Mouse (Mus musculus): Measurements from ENCODE around the gene Itga7. TPM values are rescaled to one million over a fixed set of nuclear protein-coding genes. Genes with fewer than 3 reads are reported as not detected.

Gene Itga7
- polyA plus RNA-seq, 1 experiment from 2014 or later = 7.2 TPM

GRCm38 (mm10) chr10:128990994-128991393, 57.4 kb downstream of the Itga7 start:
- H3K9me3 ChIP-seq (ENCODE audit: control insufficient read depth, low read length) = no peaks in the 10 kb centered on the region
- H3K27ac ChIP-seq = no peak overlapping the region
- no peak overlapping the region for H3K9ac ChIP-seq
- no peaks in the 10 kb centered on the region for H3K27me3 ChIP-seq (ENCODE audit: control insufficient read depth, insufficient read depth, low read length)
- H3K36me3 ChIP-seq (replicated peaks; ENCODE audit: control insufficient read depth, insufficient read depth) = no peaks in the 10 kb centered on the region
- DNase-seq (ENCODE audit: low spot score) (no peak), ATAC-seq (ENCODE audit: low FRiP score) (no peak)
- H3K4me1 ChIP-seq (replicated peaks; ENCODE audit: control insufficient read depth, insufficient read depth, low read length) = no peaks in the 10 kb centered on the region
- no peak overlapping the region for H3K4me3 ChIP-seq (replicated peaks; ENCODE audit: low read length)
- H3K4me2 ChIP-seq (replicated peaks) = no peak overlapping the region

GRCm38 (mm10) chr10:128995796-128996195, 62.2 kb downstream of the Itga7 start:
- 93% methylated on average over 1 of the region's 1 CpGs for WGBS
- no peaks in the 10 kb centered on the region for H3K36me3 ChIP-seq (replicated peaks; ENCODE audit: control insufficient read depth, insufficient read depth)
- no peak overlapping the region for H3K9ac ChIP-seq
- no peak for ATAC-seq (ENCODE audit: low FRiP score)
- no peaks in the 10 kb centered on the region for H3K9me3 ChIP-seq (ENCODE audit: control insufficient read depth, low read length)
- H3K4me2 ChIP-seq (replicated peaks) = no peak overlapping the region
- no peak for DNase-seq (ENCODE audit: low spot score)
- no peak overlapping the region for H3K4me3 ChIP-seq (replicated peaks; ENCODE audit: low read length)
- no peaks in the 10 kb centered on the region for H3K4me1 ChIP-seq (replicated peaks; ENCODE audit: control insufficient read depth, insufficient read depth, low read length)
- no peaks in the 10 kb centered on the region for H3K27me3 ChIP-seq (ENCODE audit: control insufficient read depth, insufficient read depth, low read length)
- no peak overlapping the region for H3K27ac ChIP-seq

GRCm38 (mm10) chr10:128996523-128997040, 63.0 kb downstream of the Itga7 start:
- Histone ChIP-seq H3K27ac (no peak overlapping the region), H3K9me3 (ENCODE audit: control insufficient read depth, low read length) (no peaks in the 10 kb centered on the region), H3K36me3 (replicated peaks; ENCODE audit: control insufficient read depth, insufficient read depth) (no peaks in the 10 kb centered on the region), H3K4me2 (replicated peaks) (no peak overlapping the region), H3K4me1 (replicated peaks; ENCODE audit: control insufficient read depth, insufficient read depth, low read length) (no peaks in the 10 kb centered on the region), H3K9ac (no peak overlapping the region), H3K27me3 (ENCODE audit: control insufficient read depth, insufficient read depth, low read length) (no peaks in the 10 kb centered on the region), H3K4me3 (replicated peaks; ENCODE audit: low read length) (no peak overlapping the region)
- no peak for ATAC-seq (ENCODE audit: low FRiP score)
- 78% methylated on average over 4 of the region's 4 CpGs for WGBS
- DNase-seq (ENCODE audit: low spot score) = no peak

GRCm38 (mm10) chr10:129004032-129004920, 70.7 kb downstream of the Itga7 start:
- Histone ChIP-seq H3K36me3 (replicated peaks; ENCODE audit: control insufficient read depth, insufficient read depth) (no peaks in the 10 kb centered on the region), H3K9ac (no peak overlapping the region), H3K27ac (no peak overlapping the region), H3K4me2 (replicated peaks) (no peak overlapping the region), H3K4me1 (replicated peaks; ENCODE audit: control insufficient read depth, insufficient read depth, low read length) (no peaks in the 10 kb centered on the region), H3K27me3 (ENCODE audit: control insufficient read depth, insufficient read depth, low read length) (no peaks in the 10 kb centered on the region), H3K4me3 (replicated peaks; ENCODE audit: low read length) (no peak overlapping the region), H3K9me3 (ENCODE audit: control insufficient read depth, low read length) (no peaks in the 10 kb centered on the region)
- ATAC-seq (ENCODE audit: low FRiP score) = no peak
- DNase-seq (ENCODE audit: low spot score) = no peak
- WGBS = 86% methylated on average over 14 of the region's 14 CpGs

Other genes with a start within 250 kb of the Itga7 start
- gene Rab5b, start 237.6 kb upstream of the Itga7 start, polyA plus RNA-seq (2014; fragmentation: Nextera tagmentation; extraction: Ambion mirVana) = 95.6 and 109 TPM in 2 replicates
- 0.79 and 0.85 TPM in 2 replicates for gene Pmel, start 229.6 kb upstream of the Itga7 start, polyA plus RNA-seq (2014; fragmentation: Nextera tagmentation; extraction: Ambion mirVana)
- gene Cdk2, start 228.8 kb upstream of the Itga7 start, polyA plus RNA-seq (2014; fragmentation: Nextera tagmentation; extraction: Ambion mirVana) = 17.1 and 21.0 TPM in 2 replicates
- 6.9 and 7.7 TPM in 2 replicates for gene Dgka, start 189.0 kb upstream of the Itga7 start, polyA plus RNA-seq (2014; fragmentation: Nextera tagmentation; extraction: Ambion mirVana)
- 38.6 and 42.0 TPM in 2 replicates for gene Pym1, start 185.9 kb upstream of the Itga7 start, polyA plus RNA-seq (2014; fragmentation: Nextera tagmentation; extraction: Ambion mirVana)
- gene Mmp19, start 142.9 kb upstream of the Itga7 start, polyA plus RNA-seq (2014; fragmentation: Nextera tagmentation; extraction: Ambion mirVana) = 0.65 and 0.80 TPM in 2 replicates
- gene Dnajc14, start 129.8 kb upstream of the Itga7 start, polyA plus RNA-seq (2014; fragmentation: Nextera tagmentation; extraction: Ambion mirVana) = 34.6 and 35.1 TPM in 2 replicates
- gene Tmem198b, start 129.4 kb upstream of the Itga7 start, polyA plus RNA-seq (2014; fragmentation: Nextera tagmentation; extraction: Ambion mirVana) = 13.3 and 14.8 TPM in 2 replicates
- gene Sarnp, start 116.5 kb upstream of the Itga7 start, polyA plus RNA-seq (2014; fragmentation: Nextera tagmentation; extraction: Ambion mirVana) = 137 and 139 TPM in 2 replicates
- gene Ormdl2, start 112.2 kb upstream of the Itga7 start, polyA plus RNA-seq (2014; fragmentation: Nextera tagmentation; extraction: Ambion mirVana) = 27.8 and 28.4 TPM in 2 replicates
- gene Gdf11, start 42.1 kb upstream of the Itga7 start, polyA plus RNA-seq (2014; fragmentation: Nextera tagmentation; extraction: Ambion mirVana) = 5.9 and 6.7 TPM in 2 replicates
- gene Cd63, start 32.8 kb upstream of the Itga7 start, polyA plus RNA-seq (2014; fragmentation: Nextera tagmentation; extraction: Ambion mirVana) = 215 and 239 TPM in 2 replicates
- 17.6 and 20.4 TPM in 2 replicates for gene Rdh5, start 10.9 kb upstream of the Itga7 start, polyA plus RNA-seq (2014; fragmentation: Nextera tagmentation; extraction: Ambion mirVana)
- 228 and 269 TPM in 2 replicates for gene Bloc1s1, start 9.8 kb upstream of the Itga7 start, polyA plus RNA-seq (2014; fragmentation: Nextera tagmentation; extraction: Ambion mirVana)
- not detected in 2 replicates for gene Mettl7b, start 27.2 kb downstream of the Itga7 start, polyA plus RNA-seq (2014; fragmentation: Nextera tagmentation; extraction: Ambion mirVana)
- not detected in 2 replicates for gene Olfr9, start 55.6 kb downstream of the Itga7 start, polyA plus RNA-seq (2014; fragmentation: Nextera tagmentation; extraction: Ambion mirVana)
- not detected in 2 replicates for gene Olfr763, start 77.0 kb downstream of the Itga7 start, polyA plus RNA-seq (2014; fragmentation: Nextera tagmentation; extraction: Ambion mirVana)
- gene Olfr764-ps1, start 106.1 kb downstream of the Itga7 start, polyA plus RNA-seq (2014; fragmentation: Nextera tagmentation; extraction: Ambion mirVana) = not detected in 2 replicates
- gene Olfr765, start 116.2 kb downstream of the Itga7 start, polyA plus RNA-seq (2014; fragmentation: Nextera tagmentation; extraction: Ambion mirVana) = not detected in 2 replicates
- gene Olfr766-ps1, start 135.2 kb downstream of the Itga7 start, polyA plus RNA-seq (2014; fragmentation: Nextera tagmentation; extraction: Ambion mirVana) = not detected in 2 replicates
- gene Olfr767, start 149.1 kb downstream of the Itga7 start, polyA plus RNA-seq (2014; fragmentation: Nextera tagmentation; extraction: Ambion mirVana) = not detected in 2 replicates
- gene Olfr768, start 165.6 kb downstream of the Itga7 start, polyA plus RNA-seq (2014; fragmentation: Nextera tagmentation; extraction: Ambion mirVana) = not detected in 2 replicates
- not detected in 2 replicates for gene Olfr769, start 184.0 kb downstream of the Itga7 start, polyA plus RNA-seq (2014; fragmentation: Nextera tagmentation; extraction: Ambion mirVana)
- gene Olfr770, start 205.2 kb downstream of the Itga7 start, polyA plus RNA-seq (2014; fragmentation: Nextera tagmentation; extraction: Ambion mirVana) = not detected in 2 replicates
- not detected in 2 replicates for gene Olfr771, start 230.9 kb downstream of the Itga7 start, polyA plus RNA-seq (2014; fragmentation: Nextera tagmentation; extraction: Ambion mirVana)
- gene Olfr772, start 244.1 kb downstream of the Itga7 start, polyA plus RNA-seq (2014; fragmentation: Nextera tagmentation; extraction: Ambion mirVana) = not detected in 2 replicates

Measured in hindbrain, embryonic 14.5 days (tissue).